Mouse (Mus musculus) hindbrain, embryonic 12.5 days (tissue): ENCODE results near the gene Fndc7. TPM values are rescaled to one million over a fixed set of nuclear protein-coding genes. Genes with fewer than 3 reads are reported as not detected.

ENCODE experiments used
- ATAC-seq: fragments of 200-750 bp; cut with Nextera tagmentation; 2 replicates; pipeline ENCODE4 v1.8.0; 2017; ENCODE audit warnings: moderate TSS enrichment; ENCODE audit not compliant: low FRiP score
- H3K27ac ChIP-seq: fragments of 300-500 bp; sonication (generic); 2 replicates; pipeline ENCODE4 v1.5.1; 2016; ENCODE audit warnings: mild to moderate bottlenecking
- H3K27me3 ChIP-seq: fragments of 300-500 bp; sonication (generic); 2 replicates; pipeline ENCODE4 v1.6.1; 2016; ENCODE audit warnings: mild to moderate bottlenecking
- H3K36me3 ChIP-seq: fragments of 300-500 bp; sonication (generic); 2 replicates; pipeline ENCODE4 v1.6.1; 2016; ENCODE audit warnings: mild to moderate bottlenecking
- H3K4me1 ChIP-seq: fragments of 300-500 bp; sonication (generic); 2 replicates; pipeline ENCODE4 v1.6.1; 2016
- H3K4me2 ChIP-seq: fragments of 300-500 bp; sonication (generic); replicated peaks from 2 replicates; pipeline ENCODE4 v1.6.1; 2016; ENCODE audit warnings: mild to moderate bottlenecking
- H3K4me3 ChIP-seq: fragments of 300-500 bp; sonication (generic); 2 replicates; pipeline ENCODE4 v1.5.1; 2016; ENCODE audit warnings: mild to moderate bottlenecking
- H3K9ac ChIP-seq: fragments of 300-500 bp; sonication (generic); 2 replicates; pipeline ENCODE4 v1.6.1; 2016; ENCODE audit warnings: mild to moderate bottlenecking, moderate library complexity
- H3K9me3 ChIP-seq: fragments of 300-500 bp; sonication (generic); replicated peaks from 2 replicates; pipeline ENCODE4 v1.6.1; 2016; ENCODE audit warnings: mild to moderate bottlenecking
- WGBS: fragments of 180-500 bp; shearing (Covaris S2); methylation state at CpG from one replicate; pipeline ENCODE4 v1.1.7; 2016; 5-methylcytosine and 5-hydroxymethylcytosine counted together
- polyA plus RNA-seq: library from polyadenylated mRNA; unstranded; fragments of >200 nt; fragmentation: Nextera tagmentation; extraction: Ambion mirVana; gene quantifications from 2 replicates; pipeline ENCODE4 v1.2.1, GENCODE M21; 2016

Gene Fndc7
- polyA plus RNA-seq, 1 experiment from 2014 or later, result 0.12 TPM

DNA sequence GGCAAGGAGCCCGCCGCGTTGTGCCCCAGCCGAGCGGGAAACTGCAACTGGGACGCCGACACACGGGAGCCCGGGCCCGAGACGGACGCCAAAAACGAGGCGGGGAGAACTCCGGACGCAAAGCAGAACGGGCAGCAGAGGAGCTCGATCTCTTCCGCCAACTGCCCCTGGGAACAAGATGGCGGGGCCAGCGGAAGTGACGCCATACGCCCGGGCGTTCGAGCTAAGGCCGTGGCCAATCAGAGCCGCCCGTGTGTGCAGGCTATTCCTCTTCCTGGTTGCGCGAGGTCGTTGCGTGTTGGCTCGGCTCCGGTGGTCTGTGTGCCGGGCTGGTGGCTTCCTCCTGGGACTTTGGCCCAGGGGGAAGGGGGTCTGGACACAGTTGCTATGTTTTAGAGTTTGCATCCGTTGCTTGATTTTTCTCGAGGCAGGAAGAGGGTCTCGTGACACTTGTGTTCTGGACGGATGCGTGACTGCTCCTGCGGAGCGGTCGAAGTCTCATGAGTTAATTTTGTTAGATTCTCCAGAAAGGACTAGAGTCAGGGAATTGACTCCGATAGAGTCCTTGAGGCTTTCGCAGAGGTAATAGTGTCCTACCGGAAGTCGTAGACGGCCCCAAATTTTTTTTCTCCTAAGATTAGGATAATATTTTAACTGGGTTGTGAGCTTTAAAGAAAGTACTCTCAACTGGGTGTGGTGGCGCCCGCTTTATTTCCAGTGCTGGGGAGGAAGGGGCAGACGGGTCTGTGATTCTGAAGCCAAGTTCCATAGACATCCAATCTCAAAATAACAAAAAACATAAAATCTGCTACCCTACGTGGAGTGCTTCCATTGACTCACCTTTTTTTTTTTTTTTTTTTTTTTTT, 22.0 kb upstream of the Fndc7 start, which contains the start of gene Prpf38b:
Gene Prpf38b, minus strand, starts transcription at position 180 of the 866 bp plus-strand sequence.
- peak; percentile 99 for ATAC-seq
- H3K4me2 ChIP-seq, result peak within 1 kb of the TSS; percentile 94
- H3K4me1 ChIP-seq, result peaks cover 22% of the 10 kb centered on the region
- no peaks in the 10 kb centered on the region for H3K27me3 ChIP-seq
- peak within 1 kb of the TSS; percentile 96 for H3K27ac ChIP-seq
- peak within 1 kb of the TSS; percentile 88 for H3K4me3 ChIP-seq
- WGBS, result 1% methylated on average over 53 of the region's 53 CpGs
- peaks cover 13% of the 10 kb centered on the region for H3K36me3 ChIP-seq
- H3K9me3 ChIP-seq, result no peaks in the 10 kb centered on the region
- peak within 1 kb of the TSS; percentile 90 for H3K9ac ChIP-seq

DNA sequence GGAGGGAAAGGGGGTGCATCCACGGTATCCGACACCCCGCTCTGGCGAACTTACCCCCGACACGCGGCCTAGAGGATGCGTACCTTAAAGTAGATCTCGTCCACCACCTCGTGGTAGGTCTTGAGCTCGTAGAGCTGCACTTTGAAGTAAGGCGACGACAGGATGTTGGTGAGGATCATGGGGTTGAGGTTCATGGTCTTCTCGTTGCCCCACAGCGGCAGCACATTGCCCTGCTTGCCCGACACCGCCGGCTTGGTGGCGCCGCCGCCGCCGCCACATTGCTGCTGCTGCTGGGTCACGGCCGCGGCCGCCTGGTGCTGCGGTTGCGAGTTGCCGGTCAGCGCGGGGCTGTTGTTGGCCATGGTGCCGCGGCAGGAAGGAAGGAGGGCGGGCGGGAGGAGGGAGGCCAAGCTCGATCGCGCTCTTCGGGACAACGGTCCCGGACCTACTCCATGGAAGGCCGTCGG, 21.3 kb upstream of the Fndc7 start:
- peaks cover 13% of the 10 kb centered on the region for H3K36me3 ChIP-seq
- no peaks in the 10 kb centered on the region for H3K27me3 ChIP-seq
- peaks cover 22% of the 10 kb centered on the region for H3K4me1 ChIP-seq
- H3K27ac ChIP-seq, result peak overlapping the region; percentile 96
- ATAC-seq, result peak; percentile 91
- H3K4me3 ChIP-seq, result peak overlapping the region; percentile 88
- H3K4me2 ChIP-seq, result peak overlapping the region; percentile 94
- WGBS, result under 1% methylated on average over 40 of the region's 44 CpGs
- peak overlapping the region; percentile 90 for H3K9ac ChIP-seq
- H3K9me3 ChIP-seq, result no peaks in the 10 kb centered on the region

- H3K4me2 ChIP-seq, result peak overlapping the region; percentile 94
- peaks cover 22% of the 10 kb centered on the region for H3K4me1 ChIP-seq
- under 1% methylated on average over 32 of the region's 32 CpGs for WGBS
- peak overlapping the region; percentile 96 for H3K27ac ChIP-seq
- H3K27me3 ChIP-seq, result no peaks in the 10 kb centered on the region
- peaks cover 17% of the 10 kb centered on the region for H3K36me3 ChIP-seq
- H3K9ac ChIP-seq, result peak overlapping the region; percentile 90
- peak overlapping the region; percentile 88 for H3K4me3 ChIP-seq
- no peaks in the 10 kb centered on the region for H3K9me3 ChIP-seq
- ATAC-seq, result no peak
Observed at GRCm38 (mm10) chr3:108910303-108911080, 20.7 kb upstream of the Fndc7 start.

GRCm38 (mm10) chr3:108902934-108903333, 13.1 kb upstream of the Fndc7 start:
- no peaks in the 10 kb centered on the region for H3K4me1 ChIP-seq
- H3K27me3 ChIP-seq, result no peaks in the 10 kb centered on the region
- H3K36me3 ChIP-seq, result peaks cover 46% of the 10 kb centered on the region
- no peak overlapping the region for H3K4me3 ChIP-seq
- no peak overlapping the region for H3K27ac ChIP-seq
- H3K4me2 ChIP-seq, result no peak overlapping the region
- WGBS, result 95% methylated on average over 6 of the region's 6 CpGs
- no peak for ATAC-seq
- no peak overlapping the region for H3K9ac ChIP-seq
- no peaks in the 10 kb centered on the region; the same call in 1 of the 2 replicates for H3K9me3 ChIP-seq

DNA sequence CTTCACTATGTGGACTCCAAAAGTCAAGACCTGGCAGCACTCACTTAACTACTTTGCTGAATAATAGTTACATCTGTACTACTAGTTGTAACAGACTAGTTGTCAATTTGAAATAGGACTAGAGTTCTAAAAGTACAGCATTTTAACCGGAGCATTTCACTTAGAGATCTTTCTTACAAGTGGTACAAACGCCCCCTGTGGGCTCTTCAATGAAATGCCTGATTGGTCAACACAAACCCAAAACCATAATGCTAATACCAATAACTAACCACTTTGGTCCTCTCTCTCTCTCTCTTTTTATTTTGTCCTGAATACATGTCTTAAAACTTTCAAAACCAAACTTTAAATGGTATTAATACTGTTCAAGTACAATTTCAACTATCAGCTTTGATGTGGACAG, 12.2 kb upstream of the Fndc7 start:
- Histone ChIP-seq H3K4me1 (no peaks in the 10 kb centered on the region), H3K36me3 (peaks cover 38% of the 10 kb centered on the region), H3K4me3 (no peak overlapping the region), H3K4me2 (no peak overlapping the region), H3K27me3 (no peaks in the 10 kb centered on the region), H3K27ac (no peak overlapping the region), H3K9me3 (no peaks in the 10 kb centered on the region; the same call in 1 of the 2 replicates), H3K9ac (no peak overlapping the region)
- no peak for ATAC-seq
- 56% methylated on average over 2 of the region's 2 CpGs for WGBS

- Histone ChIP-seq H3K9ac (no peak overlapping the region), H3K27ac (no peak overlapping the region), H3K9me3 (no peaks in the 10 kb centered on the region; the same call in 1 of the 2 replicates), H3K27me3 (no peaks in the 10 kb centered on the region), H3K4me3 (no peak overlapping the region), H3K4me1 (no peaks in the 10 kb centered on the region), H3K36me3 (peaks cover 34% of the 10 kb centered on the region), H3K4me2 (no peak overlapping the region)
- 82% methylated on average over 5 of the region's 5 CpGs for whole genome bisulfite sequencing
- ATAC-seq, result no peak
Observed at GRCm38 (mm10) chr3:108900681-108901080, 10.9 kb upstream of the Fndc7 start.

GRCm38 (mm10) chr3:108900147-108900546, 10.3 kb upstream of the Fndc7 start:
- no peak overlapping the region for H3K27ac ChIP-seq
- no peak overlapping the region for H3K4me2 ChIP-seq
- no peak for ATAC-seq
- 89% methylated on average over 3 of the region's 3 CpGs for WGBS
- H3K36me3 ChIP-seq, result peaks cover 30% of the 10 kb centered on the region
- H3K4me3 ChIP-seq, result no peak overlapping the region
- H3K4me1 ChIP-seq, result no peaks in the 10 kb centered on the region
- no peaks in the 10 kb centered on the region; the same call in 1 of the 2 replicates for H3K9me3 ChIP-seq
- H3K9ac ChIP-seq, result no peak overlapping the region
- H3K27me3 ChIP-seq, result no peaks in the 10 kb centered on the region

- 92% methylated on average over 4 of the region's 4 CpGs for WGBS
- no peak overlapping the region for H3K4me3 ChIP-seq
Observed at GRCm38 (mm10) chr3:108898640-108899039, 8.8 kb upstream of the Fndc7 start.

DNA sequence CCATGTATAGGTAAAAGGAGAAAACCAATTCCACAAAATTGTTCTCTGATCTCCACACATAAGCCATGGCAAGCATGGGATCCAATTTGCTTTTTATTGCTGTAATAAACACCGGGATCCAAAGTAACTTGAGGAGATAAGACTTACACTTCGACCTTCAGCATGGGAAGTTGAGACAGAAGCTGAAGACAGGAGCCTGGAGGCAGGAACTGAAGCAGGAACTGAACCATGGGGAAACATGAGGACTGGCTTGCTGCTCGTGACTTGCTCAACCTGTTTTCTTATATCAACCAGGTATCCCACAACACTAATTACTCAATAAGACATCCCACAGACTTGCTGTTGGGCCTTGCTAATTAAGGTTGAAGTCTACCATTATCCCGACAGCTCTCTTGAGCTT, 3.1 kb upstream of the Fndc7 start:
- Histone ChIP-seq H3K4me2 (no peak overlapping the region), H3K36me3 (no peaks in the 10 kb centered on the region), H3K27me3 (no peaks in the 10 kb centered on the region), H3K4me3 (no peak overlapping the region), H3K9me3 (no peaks in the 10 kb centered on the region), H3K9ac (no peak overlapping the region), H3K4me1 (no peaks in the 10 kb centered on the region), H3K27ac (no peak overlapping the region)
- WGBS, result 71% methylated on average over 4 of the region's 4 CpGs
- ATAC-seq, result no peak

More at GRCm38 (mm10) chr3:108898640-108899039, 8.8 kb upstream of the Fndc7 start:
- no peak for ATAC-seq
- Histone ChIP-seq H3K4me2 (no peak overlapping the region), H3K27me3 (no peaks in the 10 kb centered on the region), H3K36me3 (peaks cover 16% of the 10 kb centered on the region), H3K9me3 (no peaks in the 10 kb centered on the region; the same call in 1 of the 2 replicates), H3K4me1 (no peaks in the 10 kb centered on the region), H3K27ac (no peak overlapping the region), H3K9ac (no peak overlapping the region)

GRCm38 (mm10) chr3:108892080-108892479, 2.3 kb upstream of the Fndc7 start:
- Histone ChIP-seq H3K9me3 (no peaks in the 10 kb centered on the region), H3K27ac (no peak overlapping the region), H3K36me3 (no peaks in the 10 kb centered on the region), H3K9ac (no peak overlapping the region; the same call in 1 of the 2 replicates), H3K27me3 (no peaks in the 10 kb centered on the region), H3K4me3 (no peak overlapping the region), H3K4me2 (no peak overlapping the region), H3K4me1 (peaks cover 4% of the 10 kb centered on the region; the same call in 1 of the 2 replicates)
- WGBS, result 87% methylated on average over 1 of the region's 1 CpGs
- no peak for ATAC-seq

GRCm38 (mm10) chr3:108887618-108887975, 2.2 kb downstream of the Fndc7 start:
- no peak overlapping the region for H3K27ac ChIP-seq
- peaks cover 20% of the 10 kb centered on the region for H3K4me1 ChIP-seq
- H3K4me2 ChIP-seq, result no peak overlapping the region
- H3K4me3 ChIP-seq, result no peak overlapping the region
- H3K9me3 ChIP-seq, result no peaks in the 10 kb centered on the region
- H3K27me3 ChIP-seq, result no peaks in the 10 kb centered on the region
- 90% methylated on average over 3 of the region's 3 CpGs for WGBS
- no peak overlapping the region for H3K9ac ChIP-seq
- H3K36me3 ChIP-seq, result no peaks in the 10 kb centered on the region
- ATAC-seq, result no peak

- WGBS, result 65% methylated on average over 12 of the region's 12 CpGs
- no peak overlapping the region for H3K4me3 ChIP-seq
- ATAC-seq, result no peak
- H3K27ac ChIP-seq, result no peak overlapping the region
- no peak overlapping the region for H3K4me2 ChIP-seq
- peaks cover 20% of the 10 kb centered on the region for H3K4me1 ChIP-seq
- no peak overlapping the region for H3K9ac ChIP-seq
- H3K27me3 ChIP-seq, result no peaks in the 10 kb centered on the region
- no peaks in the 10 kb centered on the region for H3K36me3 ChIP-seq
- no peaks in the 10 kb centered on the region for H3K9me3 ChIP-seq
Observed at GRCm38 (mm10) chr3:108886934-108887617, 2.7 kb downstream of the Fndc7 start.
